Mouse (Mus musculus) thymus, adult 2 months (tissue): Measurements from ENCODE around the gene Ythdf2.

Experiments
- CTCF ChIP-seq: fragments of 200-500 bp; IDR thresholded peaks from 2 replicates; pipeline ENCODE4 v1.5.1; 2012; ENCODE audit warnings: mild to moderate bottlenecking, control low read depth, low read length, moderate library complexity, borderline replicate concordance; ENCODE audit not compliant: control insufficient read depth, poor library complexity, insufficient read depth; ENCODE audit errors: extremely low read depth
- POLR2A ChIP-seq: fragments of 200-500 bp; IDR thresholded peaks from 2 replicates; pipeline ENCODE4 v1.6.1; 2012; ENCODE audit warnings: mild to moderate bottlenecking, low read length, control low read depth, moderate library complexity; ENCODE audit not compliant: control insufficient read depth, poor library complexity, insufficient read depth; ENCODE audit errors: extremely low read depth

DNA sequence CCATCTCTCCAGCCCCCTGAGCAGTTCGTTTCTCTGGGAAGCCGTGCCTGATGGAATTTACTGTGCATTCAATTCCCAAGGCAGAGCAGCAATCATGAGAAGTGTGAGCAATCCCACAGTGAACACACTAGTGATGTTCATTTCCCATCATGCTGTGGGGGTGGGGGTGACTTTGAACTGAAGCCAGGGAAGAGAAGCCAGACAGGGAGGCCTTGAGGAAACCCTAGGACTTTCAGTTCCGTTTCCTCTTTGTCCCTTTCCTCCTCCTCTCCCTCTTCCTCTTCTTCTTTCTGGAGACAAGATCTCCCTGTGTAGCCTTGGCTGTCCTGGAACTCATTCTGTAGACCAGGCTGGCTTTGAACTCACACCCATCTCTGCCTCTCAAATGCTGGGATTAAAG is 44.7 kb downstream of the Ythdf2 start:
- TF ChIP-seq POLR2A (no peak), CTCF (no peak)
